Mouse (Mus musculus) myocyte (in vitro differentiated cells): ENCODE data around the gene Rhd.

ENCODE experiments used
- CEBPB ChIP-seq: IDR thresholded peaks from 2 replicates; pipeline ENCODE4 v1.6.1; 2011; ENCODE audit warnings: mild to moderate bottlenecking, moderate library complexity; ENCODE audit not compliant: poor library complexity, insufficient read depth, severe bottlenecking
- E2F4 ChIP-seq: IDR thresholded peaks from one replicate; pipeline ENCODE4 v1.6.1; 2011; ENCODE audit warnings: mild to moderate bottlenecking, control low read depth, moderate library complexity; ENCODE audit not compliant: insufficient read depth
- MYOD1 ChIP-seq, 3 experiments: IDR thresholded peaks; one replicate each; pipeline ENCODE4 v1.6.1; 2011; ENCODE audit warnings: control low read depth in 2 of 3, low read depth in 2 of 3, mild to moderate bottlenecking in 2 of 3, moderate library complexity in 1 of 3; ENCODE audit not compliant: insufficient read length in 2 of 3, control insufficient read depth in 1 of 3
- MYOG ChIP-seq, 3 experiments: IDR thresholded peaks; one replicate each; pipeline ENCODE4 v1.6.1; 2011; ENCODE audit warnings: control low read depth in 2 of 3, low read depth in 2 of 3, mild to moderate bottlenecking in 2 of 3; ENCODE audit not compliant: insufficient read length in 2 of 3, control insufficient read depth in 1 of 3, insufficient read depth in 1 of 3
- POLR2A ChIP-seq: IDR thresholded peaks from one replicate; pipeline ENCODE4 v1.6.1; 2011; ENCODE audit warnings: low read depth, mild to moderate bottlenecking, control low read depth, moderate library complexity; ENCODE audit not compliant: insufficient read length
- POLR2AphosphoS2 ChIP-seq: IDR thresholded peaks from one replicate; pipeline ENCODE4 v1.6.1; 2011; ENCODE audit warnings: low read depth, control low read depth; ENCODE audit not compliant: insufficient read length
- SRF ChIP-seq: IDR thresholded peaks from one replicate; pipeline ENCODE4 v1.6.1; 2011; ENCODE audit warnings: low read depth; ENCODE audit not compliant: control insufficient read depth, insufficient read length
- TCF12 ChIP-seq: IDR thresholded peaks from one replicate; pipeline ENCODE4 v1.6.1; 2011; ENCODE audit warnings: mild to moderate bottlenecking, control low read depth; ENCODE audit not compliant: poor library complexity, insufficient read depth, severe bottlenecking
- TCF3 ChIP-seq: IDR thresholded peaks from one replicate; pipeline ENCODE4 v1.6.1; 2011; ENCODE audit warnings: low read depth, control low read depth; ENCODE audit not compliant: insufficient read length
- USF1 ChIP-seq: IDR thresholded peaks from one replicate; pipeline ENCODE4 v1.6.1; 2011; ENCODE audit warnings: low read depth, mild to moderate bottlenecking, control low read depth, moderate library complexity

GRCm38 (mm10) chr4:134869068-134869730, 4.9 kb downstream of the Rhd start:
- TF ChIP-seq POLR2A (no peak), USF1 (no peak), MYOD1 (IDR thresholded peaks at IDR 0.05; ENCODE audit: control insufficient read depth in 1 of 3, insufficient read length in 2 of 3, low read depth in 2 of 3) (no peak), SRF (no peak), E2F4 (no peak), MYOG (IDR thresholded peaks at IDR 0.05; ENCODE audit: control insufficient read depth in 1 of 3, insufficient read depth in 1 of 3, insufficient read length in 2 of 3, low read depth in 2 of 3) (no peak), TCF12 (no peak), CEBPB (no peak), POLR2AphosphoS2 (no peak), TCF3 (no peak)
